Mouse (Mus musculus) activated CD4-positive, CD25-positive, alpha-beta regulatory T cell, adult 4 months (primary cell): Measurements from ENCODE around the gene Arhgap35. TPM values are rescaled to one million over a fixed set of nuclear protein-coding genes. Genes with fewer than 3 reads are reported as not detected.
A peak's percentile ranks its signal among the peaks of the same experiment; 100 is the strongest.

Experiments
- ATAC-seq: one replicate; pipeline ENCODE4 v1.8.0; 2017
- polyA plus RNA-seq, 2 experiments: library from polyadenylated mRNA; unstranded; fragments of 100-300 nt; shearing (Covaris generic); gene quantifications; one replicate each; pipeline ENCODE4 v1.2.1; 2017

Gene Arhgap35
- polyA plus RNA-seq, 2 experiments from 2014 or later, result 2.1 to 2.2 TPM

- ATAC-seq, result no peak
These were observed 97.6 kb downstream of the Arhgap35 start for GRCm38 (mm10) chr7:16517198-16517597.

GRCm38 (mm10) chr7:16507284-16507683 lies 107.5 kb downstream of the Arhgap35 start:
- peak; percentile 36 for ATAC-seq

DNA sequence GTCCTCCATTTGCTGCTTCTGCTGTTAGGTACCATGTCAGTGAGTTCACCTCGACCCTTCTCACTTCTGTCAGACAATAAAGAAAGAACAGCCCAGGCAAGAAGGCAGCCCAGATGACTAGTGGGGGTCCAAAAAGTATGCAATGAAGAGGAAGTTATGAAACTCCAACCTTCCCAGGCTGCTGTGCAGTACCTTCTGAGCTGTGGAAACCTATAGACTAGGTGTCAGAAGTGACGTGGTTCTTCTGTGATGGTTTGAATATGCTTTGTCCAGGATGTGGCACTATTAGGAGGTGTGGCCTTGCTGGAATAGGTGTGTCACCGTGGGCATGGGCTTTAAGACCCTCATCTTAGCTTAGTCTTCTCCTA lies 109.6 kb downstream of the Arhgap35 start:
- ATAC-seq, result no peak

DNA sequence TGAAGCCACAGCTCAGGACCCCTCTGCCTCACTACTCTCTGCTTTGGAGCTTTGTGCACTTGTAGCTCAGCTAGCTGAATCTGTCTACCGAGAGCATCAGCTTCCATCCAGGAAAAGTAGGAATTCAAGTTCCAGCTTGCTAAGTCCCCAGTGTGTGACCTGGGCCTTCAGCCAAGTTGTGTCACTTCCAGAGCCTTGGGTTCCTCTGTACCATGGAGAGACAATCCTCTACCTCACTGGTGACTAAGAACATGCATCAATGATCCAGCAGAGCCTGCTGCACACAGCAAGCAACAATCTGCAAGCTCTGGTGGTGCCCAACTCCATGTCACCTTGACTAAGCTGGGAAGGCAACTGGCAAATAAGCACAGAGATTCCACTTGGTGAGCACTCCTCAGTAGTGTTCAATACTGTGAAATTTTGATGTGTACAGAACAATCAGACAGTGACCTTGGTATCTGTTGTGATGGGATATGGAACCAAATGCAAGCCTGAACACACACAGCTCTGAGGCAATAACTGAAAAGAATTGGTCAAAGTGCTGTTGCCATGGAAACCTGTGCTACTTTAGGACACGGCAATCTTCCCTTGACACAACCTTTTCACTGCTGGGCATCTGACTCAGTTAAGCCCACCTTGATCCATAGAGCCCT lies 110.1 kb downstream of the Arhgap35 start:
- ATAC-seq, result no peak

- no peak for ATAC-seq
These were observed 113.2 kb downstream of the Arhgap35 start for GRCm38 (mm10) chr7:16501571-16501970.

DNA sequence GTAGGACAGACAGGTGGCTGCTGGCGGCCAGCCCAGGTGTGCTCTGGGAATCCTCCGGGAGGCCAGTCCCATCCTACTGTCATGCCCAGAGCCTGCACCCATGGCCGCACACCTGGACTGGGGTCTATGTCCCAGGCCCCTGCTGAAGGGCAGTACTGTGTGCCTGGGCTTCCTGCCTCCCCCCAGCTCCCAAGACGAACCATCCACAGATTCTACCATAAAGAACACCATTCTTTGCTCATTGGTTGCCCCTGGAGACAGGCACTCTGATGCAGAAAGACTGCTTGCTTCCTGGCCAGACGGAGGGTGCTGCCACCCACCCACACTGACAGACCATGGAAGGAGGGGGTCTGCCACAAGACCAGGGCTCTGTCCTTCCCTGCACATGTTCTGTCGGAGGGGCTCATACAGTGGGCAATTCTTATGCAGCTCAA lies 115.1 kb downstream of the Arhgap35 start:
- no peak for ATAC-seq

- ATAC-seq, result no peak
These were observed 118.5 kb downstream of the Arhgap35 start for GRCm38 (mm10) chr7:16496260-16496659.

DNA sequence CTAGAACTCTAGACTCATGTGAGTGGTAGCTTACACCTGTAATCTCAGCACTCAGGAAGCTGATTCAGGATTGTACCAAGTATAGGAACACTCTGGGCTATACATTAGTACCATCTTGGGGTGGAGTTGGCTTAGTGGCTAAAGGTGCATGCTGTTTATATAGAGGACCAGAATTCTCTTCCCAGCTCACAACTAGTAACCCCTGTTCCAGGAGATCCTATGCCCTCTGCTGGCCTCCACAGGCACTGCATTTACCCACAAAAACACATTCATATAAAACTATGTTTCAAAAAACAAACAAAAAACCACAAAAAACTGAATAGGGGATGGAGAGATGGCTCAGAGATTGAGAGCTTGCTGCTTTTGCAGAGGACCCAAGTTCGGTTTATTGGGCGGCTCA lies 121.4 kb downstream of the Arhgap35 start:
- peak; percentile 32 for ATAC-seq

GRCm38 (mm10) chr7:16492211-16492610 lies 122.6 kb downstream of the Arhgap35 start:
- no peak for ATAC-seq

DNA sequence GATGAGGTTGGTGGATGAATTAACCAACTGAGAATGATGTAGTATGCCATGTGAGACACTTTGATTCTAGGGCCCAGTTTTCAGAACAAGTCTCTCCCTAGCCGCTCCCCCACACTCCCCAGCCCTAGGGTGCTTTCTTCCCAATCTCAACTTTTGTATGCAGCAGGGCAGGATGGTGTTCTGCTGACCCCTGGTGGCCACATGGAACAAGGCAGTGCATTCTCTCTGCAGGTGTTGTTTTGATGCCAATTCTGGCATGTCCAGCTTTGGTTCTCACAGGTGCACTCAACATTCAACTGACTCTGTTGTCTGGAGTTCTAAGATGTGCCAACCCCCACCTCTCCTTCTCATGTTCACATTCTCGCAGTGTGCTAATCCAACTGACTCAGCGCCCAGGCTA lies 123.0 kb downstream of the Arhgap35 start:
- ATAC-seq, result peak; percentile 46

DNA sequence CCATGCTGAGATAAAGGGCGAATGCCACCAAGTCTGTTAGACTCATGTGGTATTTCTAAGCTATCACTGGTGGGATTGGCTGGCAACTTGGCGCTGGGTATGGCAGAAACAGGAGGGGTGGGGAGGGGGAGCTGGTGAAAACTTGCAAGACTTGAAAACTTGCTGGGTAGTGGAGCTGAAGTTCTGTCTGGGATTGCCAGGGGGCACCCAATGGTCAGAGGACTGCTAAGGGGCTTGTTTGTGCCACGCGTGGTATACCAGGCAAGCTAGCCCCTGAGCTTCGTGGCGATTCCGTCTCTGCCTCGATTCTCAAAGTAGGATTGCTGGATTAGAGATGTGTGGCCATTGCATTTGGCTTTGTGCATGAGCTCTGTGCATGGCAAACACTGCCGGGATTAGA lies 124.8 kb downstream of the Arhgap35 start:
- ATAC-seq, result no peak

DNA sequence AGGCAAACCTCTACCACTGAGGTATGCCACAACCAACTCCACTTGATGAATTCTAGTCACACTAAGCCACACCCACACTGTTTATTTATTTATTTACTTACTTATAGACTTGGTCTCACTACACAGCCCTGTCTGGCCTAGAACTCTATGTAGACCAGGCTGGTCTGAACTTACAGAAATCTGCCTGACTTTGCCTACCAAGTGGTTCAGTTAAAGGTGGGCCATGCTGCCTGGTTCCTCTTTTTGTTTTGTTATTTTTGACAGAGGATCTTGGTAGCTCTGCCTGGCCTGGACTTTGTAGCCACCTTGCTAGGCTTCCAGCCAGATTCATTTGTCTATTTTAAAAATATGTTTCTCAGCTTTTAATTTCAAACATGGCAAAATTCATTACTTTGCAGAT lies 126.0 kb downstream of the Arhgap35 start:
- no peak for ATAC-seq

- ATAC-seq, result no peak
These were observed 137.2 kb downstream of the Arhgap35 start, which contains the start of gene Npas1 for GRCm38 (mm10) chr7:16477628-16478027. TSS of gene Npas1 (minus strand) at chr7:16477728.

- no peak for ATAC-seq
These were observed 138.2 kb downstream of the Arhgap35 start for GRCm38 (mm10) chr7:16476600-16476989.

GRCm38 (mm10) chr7:16475764-16476599 lies 138.8 kb downstream of the Arhgap35 start:
- ATAC-seq, result no peak

- ATAC-seq, result no peak
These were observed 139.5 kb downstream of the Arhgap35 start for GRCm38 (mm10) chr7:16475321-16475720.

DNA sequence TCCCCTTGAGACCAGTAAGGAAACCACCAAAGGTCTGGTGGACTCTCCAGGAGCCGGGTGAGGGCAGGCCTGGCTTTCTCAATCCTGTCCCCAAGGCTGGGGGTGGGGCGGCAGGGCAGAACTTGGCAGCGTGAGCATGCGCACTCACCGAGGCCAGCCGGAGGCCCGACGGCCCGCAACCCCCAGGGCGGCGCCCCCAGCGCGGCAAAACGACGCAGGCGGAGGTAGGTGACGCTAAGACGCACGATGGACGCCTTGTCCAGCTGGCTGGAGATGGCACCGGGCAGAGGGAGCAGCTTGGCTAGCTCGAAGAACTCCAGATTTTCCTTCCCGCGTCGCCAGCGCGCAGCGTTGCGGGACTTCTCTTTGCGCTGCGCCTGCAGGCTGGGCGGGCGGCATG lies 140.3 kb downstream of the Arhgap35 start:
- no peak for ATAC-seq

DNA sequence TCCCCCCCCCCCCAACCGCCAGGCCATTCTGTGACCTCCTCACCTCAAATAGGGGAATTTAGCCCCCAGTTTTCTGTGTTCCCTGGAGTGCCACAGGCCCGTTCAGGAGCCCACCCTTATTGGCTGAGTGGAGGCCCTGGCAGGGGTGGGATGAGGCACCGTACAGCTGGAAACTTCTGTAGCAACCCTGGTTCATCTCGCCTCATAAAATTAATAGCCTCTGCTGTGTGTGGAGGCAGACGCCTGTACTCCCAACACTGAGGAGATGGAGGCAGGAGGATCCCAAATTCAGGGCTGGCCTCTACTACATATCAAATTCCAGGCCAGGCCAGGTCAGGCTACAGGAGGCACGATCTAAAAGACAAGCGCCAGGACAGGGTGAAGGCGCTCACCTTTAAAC lies 140.9 kb downstream of the Arhgap35 start:
- no peak for ATAC-seq

DNA sequence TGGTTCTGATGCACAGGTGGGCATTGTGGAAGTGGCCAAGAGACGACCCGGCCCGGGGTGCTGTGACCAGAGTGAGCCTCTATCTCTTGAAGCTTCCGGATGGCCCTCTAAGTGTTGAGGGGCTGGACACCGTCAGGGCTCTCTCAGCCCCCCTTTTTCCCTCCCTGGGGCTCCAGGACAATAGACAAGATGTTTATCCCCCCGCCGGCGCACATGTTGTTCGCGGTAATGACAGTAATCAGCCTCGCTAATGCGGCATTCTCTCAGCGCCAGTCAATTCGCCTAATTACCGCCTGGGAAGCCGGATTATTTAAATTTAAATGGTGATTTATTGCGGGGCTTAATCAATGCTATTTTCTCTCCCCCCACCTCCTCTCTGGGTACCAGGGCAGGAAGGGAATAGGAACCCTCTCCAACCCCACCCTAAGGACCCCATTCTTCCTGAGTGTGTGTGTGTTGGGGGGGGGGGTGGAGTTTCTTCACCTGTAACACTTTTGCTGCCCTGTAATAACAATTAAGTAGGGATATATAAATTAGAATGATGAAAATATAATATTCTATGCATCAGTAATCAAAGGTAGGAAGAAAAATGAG lies 142.6 kb downstream of the Arhgap35 start:
- ATAC-seq, result no peak

DNA sequence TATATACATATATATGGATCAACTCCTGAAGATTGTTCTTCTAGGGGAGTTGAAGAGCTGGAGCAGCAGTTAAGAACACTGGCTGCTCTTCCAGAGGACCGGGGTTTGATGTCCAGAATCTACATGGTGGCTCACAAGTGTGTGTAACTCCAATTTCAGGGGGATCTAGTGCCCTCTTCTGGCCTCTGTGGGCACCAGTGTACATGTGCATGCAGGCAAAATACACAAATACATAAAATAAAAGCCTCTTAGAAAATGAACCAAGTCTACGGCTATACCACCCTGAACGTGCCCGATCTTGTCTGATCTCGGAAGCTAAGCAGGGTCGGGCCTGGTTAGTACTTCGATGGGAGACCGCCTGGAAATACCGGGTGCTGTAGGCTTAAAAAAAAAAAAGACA lies 143.2 kb downstream of the Arhgap35 start:
- no peak for ATAC-seq

DNA sequence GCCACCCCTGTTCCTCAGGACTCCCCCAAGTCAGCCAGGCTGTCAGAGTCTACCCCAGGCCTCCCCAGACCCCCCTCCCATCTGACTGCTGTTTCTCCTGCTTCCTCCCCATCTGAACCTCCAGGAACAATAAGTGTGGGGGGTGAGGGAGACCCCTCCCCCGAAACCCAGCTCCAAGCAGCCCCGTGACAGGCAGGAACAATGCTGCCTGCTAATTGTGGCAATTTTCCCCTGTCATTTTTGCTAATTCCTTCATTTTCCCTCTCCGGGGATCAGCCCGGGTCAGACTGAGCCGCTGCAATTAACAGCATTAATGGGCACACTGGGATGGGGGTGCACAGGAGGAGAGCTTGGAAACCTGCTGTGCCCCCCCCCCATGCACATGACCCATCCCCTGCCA lies 146.7 kb downstream of the Arhgap35 start:
- ATAC-seq, result no peak

GRCm38 (mm10) chr7:16466565-16466964 lies 148.2 kb downstream of the Arhgap35 start:
- ATAC-seq, result no peak

GRCm38 (mm10) chr7:16465568-16465967 lies 149.2 kb downstream of the Arhgap35 start:
- no peak for ATAC-seq

DNA sequence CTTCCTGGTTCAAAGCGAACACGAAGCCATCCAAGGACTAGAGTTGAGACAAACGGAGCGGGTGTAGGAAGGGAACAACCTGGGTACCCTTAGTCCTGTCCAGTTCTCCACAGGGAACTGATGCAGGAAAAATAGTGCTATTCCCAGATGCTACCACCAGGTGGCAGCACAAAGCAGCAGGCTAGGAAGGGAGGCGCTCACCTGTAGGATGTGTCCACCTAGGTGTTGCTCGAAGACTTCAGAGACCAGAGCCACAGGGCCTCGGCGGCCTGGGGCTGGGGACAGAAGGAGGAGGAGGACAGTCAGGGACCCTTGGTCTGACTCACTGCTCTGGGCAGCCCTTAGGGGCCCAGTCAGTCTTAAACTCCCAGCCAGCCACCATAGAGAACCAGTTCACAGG lies 149.6 kb downstream of the Arhgap35 start:
- ATAC-seq, result no peak
